Comparison of ENCODE assay signal across 26 mouse cellular contexts in the genomic region with DNA sequence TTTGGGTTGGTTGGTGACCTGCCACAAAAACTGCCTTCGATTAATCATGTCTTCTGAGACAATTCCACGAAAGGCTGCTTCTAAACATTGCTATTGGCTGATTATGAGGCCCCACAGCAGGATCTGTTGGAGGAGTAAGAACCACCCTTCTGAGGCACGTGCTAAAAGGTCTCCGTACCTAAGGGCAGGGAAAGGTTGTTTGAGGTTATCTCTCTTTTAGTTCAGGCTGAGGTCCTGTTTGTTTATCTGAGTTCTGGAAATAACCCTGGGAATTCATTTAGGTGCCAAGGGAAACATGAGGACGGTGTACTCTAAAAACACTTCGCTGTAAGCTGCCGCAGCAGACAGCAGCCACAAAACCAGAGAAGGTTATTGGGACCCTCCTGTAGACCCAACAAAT. TPM values are rescaled to one million over a fixed set of nuclear protein-coding genes. Genes with fewer than 3 reads are reported as not detected.
DNase-seq lines count a peak whose midpoint lies in the region; ATAC-seq and TF ChIP-seq lines count a peak whose summit lies in the region.
"Had no signal": no experiment of that assay in that cellular context is flagged by ENCODE, and none has a peak within 500 bp of the region (broad histone marks: within the 10 kb centered on the region; RNA-seq: fewer than 3 reads in every experiment).

No protein-coding gene starts in this region.

- no peak for TF ChIP-seq CTCF in lung, postnatal 0 days (IDR thresholded peaks at IDR 0.05)
- no peak for TF ChIP-seq CTCF in heart, postnatal 0 days (IDR thresholded peaks at IDR 0.05; ENCODE audit: low read depth)

- 38% methylated on average over 7 of the region's 7 CpGs for WGBS in heart, embryonic 12.5 days
- 46% methylated on average over 7 of the region's 7 CpGs for WGBS in lung, postnatal 0 days
- 27% methylated on average over 7 of the region's 7 CpGs for WGBS in heart, postnatal 0 days

- DNase-seq in heart, adult 11 months, result peak; percentile 98
- DNase-seq in lung, postnatal 25 days (ENCODE audit: low spot score), result peak; percentile 16
- DNase-seq in lung, postnatal 0 days (ENCODE audit: low spot score), result no peak
- peak; percentile 73 for DNase-seq in heart, postnatal 0 days (ENCODE audit: low spot score)
- no peak for DNase-seq in cerebellum, adult 11 months
- DNase-seq in layer of hippocampus, postnatal 10 days (ENCODE audit: low spot score in 2 of 2), result no peak
- DNase-seq: adrenal gland, postnatal 36 days; B cell, adult 2 months; cerebellum, adult 11-12 months; cerebellum, postnatal 10 days; kidney, postnatal 14 days; thymus, adult 18-20 months; thymus, postnatal 36 days had no signal

- ATAC-seq in heart, embryonic 12.5 days (ENCODE audit: insufficient number of reproducible peaks, low FRiP score), result no peak
- no peak for ATAC-seq in lung, postnatal 0 days
- ATAC-seq in heart, postnatal 0 days (ENCODE audit: insufficient read depth, low read depth), result peak; percentile 87
- ATAC-seq: forebrain, embryonic 16.5 days; midbrain, embryonic 16.5 days; Patski had no signal

- no peaks in the 10 kb centered on the region for H3K27me3 ChIP-seq in heart, embryonic 12.5 days (replicated peaks)
- H3K27me3 ChIP-seq in lung, postnatal 0 days (replicated peaks; ENCODE audit: insufficient read depth, low read length), result no peaks in the 10 kb centered on the region
- no peaks in the 10 kb centered on the region for H3K27me3 ChIP-seq in heart, postnatal 0 days (ENCODE audit: control insufficient read depth, insufficient read depth, low read length)
- H3K27me3 ChIP-seq: CH12.LX; hindbrain, embryonic 15.5 days; limb, embryonic 12.5 days; lung, embryonic 15.5 days; neural tube, embryonic 15.5 days; Patski had no signal

- no peak overlapping the region for H3K27ac ChIP-seq in heart, embryonic 12.5 days (ENCODE audit: poor library complexity, severe bottlenecking)
- no peak overlapping the region for H3K27ac ChIP-seq in lung, postnatal 0 days (ENCODE audit: low read length)
- H3K27ac ChIP-seq in heart, postnatal 0 days (ENCODE audit: low read depth), result peak overlapping the region; percentile 77
- H3K27ac ChIP-seq: forebrain, embryonic 10.5 days; hindbrain, embryonic 15.5 days; limb, embryonic 12.5 days; liver, embryonic 14.5 days; lung, embryonic 15.5 days; macrophage; neural tube, embryonic 15.5 days had no signal

- H3K4me2 ChIP-seq in heart, embryonic 12.5 days, result no peak overlapping the region
- no peak overlapping the region for H3K4me2 ChIP-seq in lung, postnatal 0 days (replicated peaks; ENCODE audit: low read depth, low read length)
- H3K4me2 ChIP-seq in heart, postnatal 0 days (ENCODE audit: low read depth, low read length), result peak overlapping the region; percentile 12; the same call in 1 of the 2 replicates
- H3K4me2 ChIP-seq: hindbrain, embryonic 15.5 days; limb, embryonic 12.5 days; lung, embryonic 15.5 days; neural tube, embryonic 15.5 days had no signal

- H3K4me3 ChIP-seq in heart, embryonic 12.5 days, result no peak overlapping the region
- no peak overlapping the region for H3K4me3 ChIP-seq in lung, postnatal 0 days (ENCODE audit: low read depth, low read length)
- no peak overlapping the region for H3K4me3 ChIP-seq in heart, postnatal 0 days (ENCODE audit: low read depth, low read length)
- H3K4me3 ChIP-seq: forebrain, embryonic 10.5 days; hindbrain, embryonic 15.5 days; limb, embryonic 12.5 days; lung, embryonic 15.5 days; neural tube, embryonic 15.5 days had no signal

- no peaks in the 10 kb centered on the region for H3K36me3 ChIP-seq in heart, embryonic 12.5 days
- H3K36me3 ChIP-seq in lung, postnatal 0 days (ENCODE audit: insufficient read depth, low read length), result no peaks in the 10 kb centered on the region
- H3K36me3 ChIP-seq in heart, postnatal 0 days (replicated peaks; ENCODE audit: control insufficient read depth, insufficient read depth, low read length), result no peaks in the 10 kb centered on the region
- H3K36me3 ChIP-seq: forebrain, embryonic 10.5 days; G1E; hindbrain, embryonic 15.5 days; limb, embryonic 12.5 days; lung, embryonic 15.5 days; neural tube, embryonic 15.5 days had no signal

- peaks cover 7% of the 10 kb centered on the region for H3K4me1 ChIP-seq in heart, embryonic 12.5 days (replicated peaks)
- H3K4me1 ChIP-seq in lung, postnatal 0 days (ENCODE audit: insufficient read depth, low read depth, low read length), result no peaks in the 10 kb centered on the region
- H3K4me1 ChIP-seq in heart, postnatal 0 days (ENCODE audit: control insufficient read depth, insufficient read depth), result 0 out of 2 replicates have a peak, but pooled peaks cover 7% of the 10 kb centered on the region
- H3K4me1 ChIP-seq: forebrain, embryonic 10.5 days; hindbrain, embryonic 15.5 days; limb, embryonic 12.5 days; lung, embryonic 15.5 days; neural tube, embryonic 15.5 days had no signal

- H3K9me3 ChIP-seq in heart, embryonic 12.5 days (replicated peaks), result no peaks in the 10 kb centered on the region
- H3K9me3 ChIP-seq in lung, postnatal 0 days (ENCODE audit: low read length), result no peaks in the 10 kb centered on the region
- no peaks in the 10 kb centered on the region for H3K9me3 ChIP-seq in heart, postnatal 0 days (replicated peaks; ENCODE audit: control insufficient read depth, low read length)
- H3K9me3 ChIP-seq: forebrain, embryonic 10.5 days; G1E; hindbrain, embryonic 15.5 days; limb, embryonic 12.5 days; lung, embryonic 15.5 days; neural tube, embryonic 15.5 days had no signal

- no peak for TF ChIP-seq EP300 in lung, postnatal 0 days (IDR thresholded peaks at IDR 0.05)
- TF ChIP-seq EP300 in heart, postnatal 0 days (IDR thresholded peaks at IDR 0.05; ENCODE audit: low read depth), result peak; percentile 93

- H3K9ac ChIP-seq in heart, embryonic 12.5 days, result no peak overlapping the region
- H3K9ac ChIP-seq in lung, postnatal 0 days (replicated peaks; ENCODE audit: low read depth), result no peak overlapping the region
- no peak overlapping the region for H3K9ac ChIP-seq in heart, postnatal 0 days (replicated peaks; ENCODE audit: low read depth, low read length)
- H3K9ac ChIP-seq: hindbrain, embryonic 15.5 days; limb, embryonic 12.5 days; liver, embryonic 14.5 days; lung, embryonic 15.5 days; neural tube, embryonic 15.5 days had no signal

RNA-seq across cellular contexts. Expression of a gene that starts 47.4 kb away (rescaled TPM):
- polyA plus RNA-seq in heart, embryonic 12.5 days (2016; fragmentation: Nextera tagmentation; extraction: Ambion mirVana), result 14.4 and 16.8 TPM in 2 replicates
- 17.2 and 19.8 TPM in 2 replicates for polyA plus RNA-seq in lung, postnatal 0 days (2015; fragmentation: Nextera tagmentation; extraction: Ambion mirVana)
- total RNA-seq in heart, postnatal 0 days (2014; rRNA removed; ENCODE audit: low replicate concordance), result 23.3 and 24.1 TPM in 2 replicates
- 14.1 and 16.4 TPM in 2 replicates for polyA plus RNA-seq in heart, postnatal 0 days (2015; fragmentation: Nextera tagmentation; extraction: Ambion mirVana)
- total RNA-seq in layer of hippocampus, postnatal 10 days (2021), result 1 to 10 TPM; 7.7 to 9.1 TPM

RNA-seq across cellular contexts. Expression of a gene that starts 51.8 kb away (rescaled TPM):
- 42.1 and 47.6 TPM in 2 replicates for polyA plus RNA-seq in heart, embryonic 12.5 days (2016; fragmentation: Nextera tagmentation; extraction: Ambion mirVana)
- polyA plus RNA-seq in lung, postnatal 0 days (2015; fragmentation: Nextera tagmentation; extraction: Ambion mirVana), result 47.9 and 52.2 TPM in 2 replicates
- total RNA-seq in heart, postnatal 0 days (2014; rRNA removed; ENCODE audit: low replicate concordance), result 26.4 and 37.5 TPM in 2 replicates
- 60.5 and 67.9 TPM in 2 replicates for polyA plus RNA-seq in heart, postnatal 0 days (2015; fragmentation: Nextera tagmentation; extraction: Ambion mirVana)
- total RNA-seq in layer of hippocampus, postnatal 10 days (2021), result 100 to 1,000 TPM in 1 of 2 experiments, 10 to 100 TPM in 1; 99.4 to 112 TPM

Comparison
In these comparisons a context has a peak if more than half of its experiments do, and no peak if none do; other contexts are left out.
1. DNase-seq: peak in heart, adult 11 months (single experiment), lung, postnatal 25 days (single experiment) and heart, postnatal 0 days (single experiment); none in lung, postnatal 0 days (single experiment), cerebellum, adult 11 months (single experiment) and layer of hippocampus, postnatal 10 days (0 of 2).